Mouse (Mus musculus): ENCODE results near the gene AI182371.

- TF ChIP-seq CTCF (IDR thresholded peaks at IDR 0.05; ENCODE audit: low read depth): no peak
- no peak for TF ChIP-seq EP300 (IDR thresholded peaks at IDR 0.05; ENCODE audit: low read depth)
These were observed 43.0 kb downstream of the AI182371 start for GRCm38 (mm10) chr2:35058325-35058724.

Measured in heart, postnatal 0 days (tissue).